Mouse (Mus musculus) kidney, postnatal 0 days (tissue): ENCODE results near the gene Dbi. TPM values are rescaled to one million over a fixed set of nuclear protein-coding genes. Genes with fewer than 3 reads are reported as not detected.

Experiments used
- ATAC-seq: fragments of 200-750 bp; cut with Nextera tagmentation; replicated peaks from 2 replicates; pipeline ENCODE4 v1.8.0; 2017; ENCODE audit warnings: low read depth, moderate number of reproducible peaks, moderate TSS enrichment, moderate library complexity; ENCODE audit not compliant: low FRiP score
- DNase-seq: peaks from one replicate; pipeline ENCODE4 v3.0.0-alpha.2; 2016; ENCODE audit warnings: low spot score
- H3K27ac ChIP-seq: fragments of 300-500 bp; sonication (generic); 2 replicates; pipeline ENCODE4 v1.5.1; 2014; ENCODE audit warnings: mild to moderate bottlenecking
- H3K27me3 ChIP-seq: fragments of 300-500 bp; sonication (generic); 2 replicates; pipeline ENCODE4 v1.6.1; 2014; ENCODE audit warnings: low read length, mixed read lengths; ENCODE audit not compliant: insufficient read depth
- H3K36me3 ChIP-seq: fragments of 300-500 bp; sonication (generic); 2 replicates; pipeline ENCODE4 v1.6.1; 2014; ENCODE audit warnings: low read length, mixed read lengths; ENCODE audit not compliant: insufficient read depth
- H3K4me1 ChIP-seq: fragments of 300-500 bp; sonication (generic); replicated peaks from 2 replicates; pipeline ENCODE4 v1.6.1; 2014; ENCODE audit warnings: antibody characterized with exemption, low read length, mixed read lengths; ENCODE audit not compliant: insufficient read depth
- H3K4me2 ChIP-seq: fragments of 300-500 bp; sonication (generic); 2 replicates; pipeline ENCODE4 v1.6.1; 2014; ENCODE audit warnings: mild to moderate bottlenecking, low read length, moderate library complexity, mixed read lengths
- H3K4me3 ChIP-seq: fragments of 300-500 bp; sonication (generic); replicated peaks from 2 replicates; pipeline ENCODE4 v1.5.1; 2014; ENCODE audit warnings: low read depth, low read length
- H3K9ac ChIP-seq: fragments of 300-500 bp; sonication (generic); 2 replicates; pipeline ENCODE4 v1.6.1; 2014; ENCODE audit warnings: low read depth, low read length
- H3K9me3 ChIP-seq: fragments of 300-500 bp; sonication (generic); replicated peaks from 2 replicates; pipeline ENCODE4 v1.6.1; 2016; ENCODE audit warnings: low read length, inconsistent platforms, mixed read lengths
- CTCF ChIP-seq: IDR thresholded peaks from 2 replicates; pipeline ENCODE4 v1.5.1; 2016; ENCODE audit warnings: antibody characterized with exemption, low read depth, mild to moderate bottlenecking, moderate library complexity
- WGBS: fragments of 180-500 bp; shearing (Covaris S2); extraction: QIAGEN DNeasy Blood & Tissue Kit; methylation state at CpG from one replicate; pipeline ENCODE4 v1.1.7; 2014; 5-methylcytosine and 5-hydroxymethylcytosine counted together
- polyA plus RNA-seq: library from polyadenylated mRNA; unstranded; fragments of >200 nt; fragmentation: Nextera tagmentation; extraction: Ambion mirVana; gene quantifications from 2 replicates; pipeline ENCODE4 v1.2.1, GENCODE M21; 2015

The Dbi gene
- polyA plus RNA-seq, 1 experiment from 2014 or later, result 1,400 TPM

DNA sequence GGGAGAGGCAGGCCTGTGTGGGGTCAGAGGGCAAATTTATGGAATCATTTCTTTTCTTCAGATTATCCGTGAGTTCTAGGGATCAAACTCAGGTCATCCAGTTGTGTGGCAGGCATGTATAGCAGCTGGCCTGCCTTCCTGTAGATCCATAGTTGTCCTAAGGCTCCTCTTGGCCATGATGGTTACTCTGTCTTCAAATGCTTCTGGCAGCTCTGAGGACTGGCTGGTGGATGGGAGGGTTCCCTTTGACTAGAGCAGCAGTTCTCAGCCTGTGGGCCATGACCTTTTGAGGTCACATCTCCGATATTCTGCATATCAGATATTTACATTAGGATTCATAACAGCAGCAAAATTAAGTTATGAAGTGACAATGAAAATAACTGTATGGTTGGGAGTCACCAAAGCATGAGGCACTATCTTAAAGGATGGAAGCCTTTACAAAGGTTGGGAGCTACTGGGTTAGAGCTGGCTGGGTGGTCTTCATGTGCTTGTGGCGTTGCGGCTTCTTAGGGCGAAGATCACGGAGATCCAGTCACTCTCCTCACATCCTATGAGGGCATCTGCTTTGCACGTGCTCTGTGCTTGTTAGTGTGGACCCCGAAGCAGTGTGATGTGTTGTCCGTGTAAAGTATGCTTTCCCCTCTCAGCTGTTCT, 37.7 kb upstream of the Dbi start:
- WGBS, result 87% methylated on average over 9 of the region's 9 CpGs

GRCm38 (mm10) chr1:120155325-120155724, 34.4 kb upstream of the Dbi start:
- no peak for ATAC-seq
- Histone ChIP-seq H3K36me3 (no peaks in the 10 kb centered on the region), H3K27me3 (no peaks in the 10 kb centered on the region), H3K9me3 (no peaks in the 10 kb centered on the region), H3K4me1 (no peaks in the 10 kb centered on the region), H3K27ac (no peak overlapping the region), H3K4me2 (no peak overlapping the region), H3K9ac (no peak overlapping the region), H3K4me3 (no peak overlapping the region)
- WGBS, result 21% methylated on average over 1 of the region's 1 CpGs
- peak; percentile 79 for TF ChIP-seq CTCF
- DNase-seq, result peak; percentile 59

More for the DNA sequence above, 37.7 kb upstream of the Dbi start:
- no peak for TF ChIP-seq CTCF
- Histone ChIP-seq H3K9ac (no peak overlapping the region), H3K36me3 (no peaks in the 10 kb centered on the region), H3K27me3 (no peaks in the 10 kb centered on the region), H3K4me2 (no peak overlapping the region), H3K4me1 (no peaks in the 10 kb centered on the region), H3K4me3 (no peak overlapping the region), H3K27ac (no peak overlapping the region), H3K9me3 (no peaks in the 10 kb centered on the region)
- DNase-seq, result no peak
- ATAC-seq, result no peak

- H3K9ac ChIP-seq, result no peak overlapping the region
- no peaks in the 10 kb centered on the region for H3K36me3 ChIP-seq
- H3K27me3 ChIP-seq, result no peaks in the 10 kb centered on the region
- H3K4me1 ChIP-seq, result no peaks in the 10 kb centered on the region
- ATAC-seq (no peak; the same call in 1 of the 2 replicates), DNase-seq (peak; percentile 66)
- no peaks in the 10 kb centered on the region for H3K9me3 ChIP-seq
- peak; percentile 74 for TF ChIP-seq CTCF
- H3K4me2 ChIP-seq, result no peak overlapping the region
- H3K27ac ChIP-seq, result no peak overlapping the region
- no peak overlapping the region for H3K4me3 ChIP-seq
These were observed 33.4 kb upstream of the Dbi start for GRCm38 (mm10) chr1:120154232-120154631.

DNA sequence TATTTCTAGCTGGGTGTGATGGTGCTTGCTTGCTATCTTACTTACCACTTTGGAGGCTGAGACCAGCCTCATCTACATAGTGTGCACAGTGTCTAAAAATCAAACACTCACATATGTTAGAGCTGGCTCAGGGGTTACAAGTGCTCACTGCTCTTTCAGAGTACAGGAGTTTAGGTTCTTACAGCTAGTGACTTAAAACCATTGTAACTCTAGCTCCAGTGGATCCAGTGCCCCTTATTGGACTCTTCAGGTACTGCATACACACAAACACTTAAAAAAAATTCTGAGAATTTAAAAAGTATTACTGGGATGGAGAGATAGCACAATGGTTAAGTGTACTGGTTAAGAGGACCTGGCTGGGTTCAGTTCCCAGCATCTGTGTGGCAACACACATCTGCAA, 26.1 kb upstream of the Dbi start:
- Histone ChIP-seq H3K4me2 (no peak overlapping the region), H3K27me3 (no peaks in the 10 kb centered on the region), H3K4me1 (0 out of 2 replicates have a peak, but pooled peaks cover 4% of the 10 kb centered on the region), H3K4me3 (no peak overlapping the region), H3K27ac (no peak overlapping the region), H3K36me3 (no peaks in the 10 kb centered on the region), H3K9ac (no peak overlapping the region), H3K9me3 (no peaks in the 10 kb centered on the region)
- peak; percentile 64 for TF ChIP-seq CTCF
- no peak for ATAC-seq
- peak; percentile 50 for DNase-seq

GRCm38 (mm10) chr1:120145527-120146216, 24.8 kb upstream of the Dbi start:
- Histone ChIP-seq H3K36me3 (no peaks in the 10 kb centered on the region), H3K4me3 (no peak overlapping the region), H3K27ac (no peak overlapping the region), H3K9me3 (no peaks in the 10 kb centered on the region), H3K27me3 (no peaks in the 10 kb centered on the region), H3K4me2 (no peak overlapping the region), H3K4me1 (0 out of 2 replicates have a peak, but pooled peaks cover 4% of the 10 kb centered on the region), H3K9ac (no peak overlapping the region)
- 79% methylated on average over 8 of the region's 8 CpGs for WGBS
- no peak for TF ChIP-seq CTCF
- DNase-seq, result no peak
- no peak for ATAC-seq

GRCm38 (mm10) chr1:120142551-120142950, 21.7 kb upstream of the Dbi start:
- no peak overlapping the region for H3K9ac ChIP-seq
- no peaks in the 10 kb centered on the region for H3K36me3 ChIP-seq
- H3K27me3 ChIP-seq, result no peaks in the 10 kb centered on the region
- H3K4me1 ChIP-seq, result 0 out of 2 replicates have a peak, but pooled peaks cover 4% of the 10 kb centered on the region
- H3K27ac ChIP-seq, result no peak overlapping the region
- no peak for DNase-seq
- H3K4me2 ChIP-seq, result no peak overlapping the region
- no peak for ATAC-seq
- 67% methylated on average over 5 of the region's 5 CpGs for WGBS
- no peak overlapping the region for H3K4me3 ChIP-seq
- TF ChIP-seq CTCF, result no peak
- H3K9me3 ChIP-seq, result no peaks in the 10 kb centered on the region
